Mouse (Mus musculus): ENCODE measurements around the gene Acy3.

DNA sequence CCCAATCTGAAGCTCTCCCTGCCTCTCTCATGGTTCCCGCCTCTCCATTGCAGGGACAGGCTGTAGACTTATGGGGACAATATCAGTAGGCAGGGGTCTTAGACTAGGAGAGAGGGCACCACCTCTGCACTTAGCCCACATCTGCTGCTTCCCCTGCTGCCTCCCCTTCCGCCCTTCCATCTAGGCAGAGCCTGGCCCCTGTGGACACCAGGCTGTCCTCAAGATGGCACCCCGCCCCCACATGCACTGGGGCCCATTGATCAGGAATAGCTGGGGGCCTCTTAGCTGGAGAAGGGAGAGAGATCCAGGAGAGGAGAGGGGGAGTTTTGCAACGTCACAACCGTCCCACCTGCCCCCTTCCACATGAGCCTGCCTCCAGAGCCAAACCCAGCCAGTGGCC lies 6.0 kb downstream of the Acy3 start, which contains the start of gene Tbx10:
- TF ChIP-seq CTCF (conservative IDR thresholded peaks at IDR 0.05; ENCODE audit: insufficient read depth, insufficient read length, low read depth, low read length), result no peak
- TF ChIP-seq POLR2A (IDR thresholded peaks at IDR 0.05; ENCODE audit: low read depth, low read length), result no peak
